Mouse (Mus musculus) midbrain, embryonic 12.5 days (tissue): ENCODE measurements around the gene 9130023H24Rik. TPM values are rescaled to one million over a fixed set of nuclear protein-coding genes. Genes with fewer than 3 reads are reported as not detected.

Experiments used
- ATAC-seq: fragments of 200-750 bp; cut with Nextera tagmentation; 2 replicates; pipeline ENCODE4 v1.8.0; 2017; ENCODE audit warnings: low read depth, moderate TSS enrichment, moderate library complexity; ENCODE audit not compliant: low FRiP score
- H3K27ac ChIP-seq: fragments of 300-500 bp; sonication (generic); replicated peaks from 2 replicates; pipeline ENCODE4 v1.5.1; 2016; ENCODE audit warnings: mild to moderate bottlenecking
- H3K27me3 ChIP-seq: fragments of 300-500 bp; sonication (generic); 2 replicates; pipeline ENCODE4 v1.6.1; 2016; ENCODE audit warnings: mild to moderate bottlenecking
- H3K36me3 ChIP-seq: fragments of 300-500 bp; sonication (generic); 2 replicates; pipeline ENCODE4 v1.6.1; 2016
- H3K4me1 ChIP-seq: fragments of 300-500 bp; sonication (generic); 2 replicates; pipeline ENCODE4 v1.6.1; 2016
- H3K4me2 ChIP-seq: fragments of 300-500 bp; sonication (generic); replicated peaks from 2 replicates; pipeline ENCODE4 v1.6.1; 2016; ENCODE audit warnings: mild to moderate bottlenecking, moderate library complexity
- H3K4me3 ChIP-seq: fragments of 300-500 bp; sonication (generic); 2 replicates; pipeline ENCODE4 v1.5.1; 2016; ENCODE audit warnings: mild to moderate bottlenecking
- H3K9ac ChIP-seq: fragments of 300-500 bp; sonication (generic); replicated peaks from 2 replicates; pipeline ENCODE4 v1.6.1; 2016; ENCODE audit warnings: mild to moderate bottlenecking, moderate library complexity
- H3K9me3 ChIP-seq: fragments of 300-500 bp; sonication (generic); 2 replicates; pipeline ENCODE4 v1.6.1; 2016; ENCODE audit warnings: mild to moderate bottlenecking
- WGBS: fragments of 180-500 bp; shearing (Covaris S2); methylation state at CpG from one replicate; pipeline ENCODE4 v1.1.7; 2016; 5-methylcytosine and 5-hydroxymethylcytosine counted together
- polyA plus RNA-seq: library from polyadenylated mRNA; unstranded; fragments of >200 nt; fragmentation: Nextera tagmentation; extraction: Ambion mirVana; gene quantifications from 2 replicates; pipeline ENCODE4 v1.2.1, GENCODE M21; 2016

The 9130023H24Rik gene
- polyA plus RNA-seq, 1 experiment from 2014 or later = 13.2 TPM

DNA sequence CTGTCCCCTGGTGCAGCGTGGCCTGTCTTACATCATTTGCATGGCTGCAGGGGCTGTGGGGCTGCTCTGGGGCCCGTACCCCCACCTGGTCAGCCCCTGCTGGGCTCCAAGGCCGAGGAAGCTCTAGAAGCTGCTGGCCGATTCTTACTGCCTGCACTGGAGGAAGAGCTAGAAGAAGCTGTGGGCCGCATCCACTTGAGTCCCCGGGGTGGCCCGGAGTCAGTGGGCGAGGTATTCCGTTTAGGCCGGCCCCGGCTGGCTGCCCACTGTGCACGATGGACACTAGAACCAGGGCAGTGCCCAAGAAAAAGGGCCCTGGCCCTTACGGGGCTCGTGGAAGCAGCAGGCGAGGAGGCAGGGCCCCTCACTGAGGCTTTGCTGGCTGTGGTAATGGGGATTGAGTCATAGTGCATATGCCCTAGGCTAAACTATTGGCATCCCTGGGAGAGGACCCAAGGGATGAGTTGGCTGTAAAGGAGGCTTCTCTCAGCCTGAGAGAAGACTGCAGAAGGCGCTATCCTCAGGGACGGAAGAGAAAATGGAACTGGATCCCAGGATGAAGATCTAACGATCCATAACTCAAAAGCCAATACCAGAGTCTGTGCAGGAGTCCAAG, 6.7 kb upstream of the 9130023H24Rik start:
- no peak overlapping the region for H3K9ac ChIP-seq
- 81% methylated on average over 18 of the region's 18 CpGs for WGBS
- H3K36me3 ChIP-seq = peaks cover 45% of the 10 kb centered on the region
- peaks cover 22% of the 10 kb centered on the region for H3K4me1 ChIP-seq
- H3K9me3 ChIP-seq = no peaks in the 10 kb centered on the region
- H3K27ac ChIP-seq = no peak overlapping the region
- ATAC-seq = no peak
- H3K27me3 ChIP-seq = peaks cover 15% of the 10 kb centered on the region
- no peak overlapping the region for H3K4me2 ChIP-seq
- no peak overlapping the region for H3K4me3 ChIP-seq

DNA sequence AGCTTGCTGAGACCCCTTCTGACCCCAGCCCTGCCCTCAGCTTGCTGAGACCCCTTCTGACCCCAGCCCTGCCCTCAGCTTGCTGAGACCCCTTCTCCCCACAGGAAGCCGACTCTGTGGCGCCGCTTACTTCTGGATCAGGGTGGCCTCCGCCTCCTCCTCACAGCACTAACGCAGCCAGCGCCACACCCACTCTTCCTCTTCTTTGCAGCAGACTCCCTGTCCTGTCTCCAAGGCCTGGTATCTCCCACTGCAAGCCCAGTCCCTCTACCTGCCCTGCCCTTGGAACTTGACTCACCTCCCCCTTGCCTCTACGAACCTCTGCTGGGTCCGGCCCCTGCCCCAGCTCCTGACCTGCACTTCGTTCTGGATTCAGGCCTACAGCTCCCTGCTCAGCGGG, 6.1 kb upstream of the 9130023H24Rik start:
- Histone ChIP-seq H3K27me3 (peaks cover 12% of the 10 kb centered on the region), H3K4me3 (no peak overlapping the region), H3K9me3 (no peaks in the 10 kb centered on the region), H3K4me2 (no peak overlapping the region), H3K9ac (no peak overlapping the region), H3K36me3 (peaks cover 45% of the 10 kb centered on the region), H3K4me1 (peaks cover 27% of the 10 kb centered on the region), H3K27ac (no peak overlapping the region)
- ATAC-seq = no peak
- WGBS = 49% methylated on average over 10 of the region's 10 CpGs

DNA sequence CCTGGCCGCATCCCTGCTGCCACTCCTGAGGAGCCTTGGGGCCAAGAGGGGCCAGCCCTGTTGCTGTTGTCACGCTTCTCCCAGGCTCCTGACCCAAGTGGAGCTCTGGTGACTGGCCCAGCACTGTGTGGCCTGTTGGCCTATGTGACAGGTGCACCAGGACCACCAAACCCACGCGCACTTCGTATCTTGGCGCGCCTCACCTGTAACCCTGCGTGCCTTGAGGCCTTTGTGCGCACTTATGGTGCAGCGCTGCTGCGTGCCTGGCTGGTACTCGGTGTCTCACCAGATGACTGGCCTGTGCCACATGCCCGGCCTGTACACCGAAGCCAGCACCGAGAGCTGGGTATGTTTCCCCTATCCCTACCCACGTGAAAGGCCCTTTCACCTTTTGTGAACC, 4.5 kb upstream of the 9130023H24Rik start:
- Histone ChIP-seq H3K36me3 (peaks cover 45% of the 10 kb centered on the region), H3K4me1 (peaks cover 28% of the 10 kb centered on the region), H3K27me3 (no peaks in the 10 kb centered on the region; the same call in none of the 2 replicates), H3K4me3 (no peak overlapping the region), H3K9ac (no peak overlapping the region), H3K9me3 (no peaks in the 10 kb centered on the region), H3K27ac (no peak overlapping the region), H3K4me2 (no peak overlapping the region)
- no peak for ATAC-seq
- WGBS = 93% methylated on average over 16 of the region's 16 CpGs

DNA sequence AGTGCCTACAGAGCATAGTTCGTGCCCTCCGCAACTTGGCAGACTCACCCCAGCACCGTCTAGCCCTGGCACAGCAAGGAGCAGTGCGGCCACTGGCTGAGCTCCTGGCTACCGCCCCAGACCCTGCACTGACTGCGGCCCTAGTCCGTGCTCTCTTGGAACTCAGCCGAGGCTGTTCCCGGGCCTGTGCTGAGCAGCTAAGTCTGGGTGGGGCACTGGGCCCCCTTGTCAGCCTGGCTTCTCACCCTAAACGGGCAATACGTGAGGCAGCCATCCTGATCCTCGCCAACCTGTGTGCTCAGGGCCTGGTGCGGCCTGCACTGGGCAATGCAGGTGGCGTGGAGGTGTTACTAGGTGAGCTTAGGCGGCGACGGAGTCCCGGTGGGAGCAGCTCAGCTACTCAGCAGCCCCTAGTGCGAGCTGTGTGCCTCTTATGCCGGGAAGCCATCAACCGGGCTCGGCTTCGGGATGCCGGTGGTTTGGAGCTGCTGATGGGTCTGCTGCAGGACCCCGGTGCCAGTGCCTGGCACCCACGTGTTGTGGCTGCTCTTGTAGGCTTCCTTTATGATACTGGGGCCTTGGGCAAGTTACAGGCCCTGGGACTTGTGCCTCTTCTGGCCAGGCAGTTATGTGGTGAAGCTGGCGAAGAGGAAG, 2.4 kb upstream of the 9130023H24Rik start:
- ATAC-seq = no peak
- WGBS = 92% methylated on average over 27 of the region's 27 CpGs
- H3K9ac ChIP-seq = no peak overlapping the region

DNA sequence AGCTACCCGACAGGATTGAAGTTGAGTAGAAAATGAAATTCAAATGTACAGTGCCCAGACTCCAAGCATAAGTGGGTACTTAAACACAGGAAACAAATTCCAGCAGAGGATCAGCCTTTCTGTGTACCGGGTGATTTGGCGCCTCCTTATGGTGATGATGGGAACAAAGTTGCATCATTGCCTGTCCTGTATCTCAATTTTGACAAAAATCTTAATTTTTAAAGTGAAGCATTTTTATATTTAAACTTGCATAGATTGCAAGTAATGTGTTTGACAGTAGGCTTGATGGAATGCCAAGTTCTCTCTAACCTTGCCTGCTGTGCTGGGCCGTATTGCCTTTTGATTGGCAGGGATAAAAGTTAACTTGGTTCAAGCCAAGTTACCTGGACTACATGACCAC, 1.2 kb upstream of the 9130023H24Rik start:
- ATAC-seq = no peak

More for the DNA sequence above, 2.4 kb upstream of the 9130023H24Rik start:
- Histone ChIP-seq H3K27ac (no peak overlapping the region), H3K4me2 (no peak overlapping the region), H3K36me3 (peaks cover 45% of the 10 kb centered on the region), H3K27me3 (no peaks in the 10 kb centered on the region), H3K4me3 (no peak overlapping the region), H3K9me3 (no peaks in the 10 kb centered on the region), H3K4me1 (peaks cover 21% of the 10 kb centered on the region)

DNA sequence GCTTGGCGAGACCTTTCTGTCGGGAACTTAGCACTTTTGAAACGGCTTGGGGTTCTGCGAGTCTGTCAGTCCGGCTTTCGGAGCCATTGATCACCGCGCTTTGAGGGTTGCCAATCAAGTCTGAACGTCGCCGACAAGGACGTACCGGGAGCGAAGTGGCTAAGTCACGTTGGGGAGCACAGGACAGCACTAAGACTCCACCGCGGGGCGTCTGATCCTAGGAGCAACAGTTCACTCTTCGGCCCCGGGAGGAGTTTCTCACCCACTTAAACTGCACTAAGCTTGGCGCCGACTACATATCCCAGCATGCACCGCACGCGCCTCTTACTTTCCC, 271 bp downstream of the 9130023H24Rik start:
- no peak; the same call in 1 of the 2 replicates for ATAC-seq
- under 1% methylated on average over 25 of the region's 25 CpGs for WGBS
- H3K4me1 ChIP-seq = peaks cover 21% of the 10 kb centered on the region
- H3K4me3 ChIP-seq = peak overlapping the region; percentile 61
- H3K9me3 ChIP-seq = no peaks in the 10 kb centered on the region
- H3K27me3 ChIP-seq = no peaks in the 10 kb centered on the region
- peak overlapping the region; percentile 90 for H3K27ac ChIP-seq
- H3K36me3 ChIP-seq = peaks cover 31% of the 10 kb centered on the region
- peak overlapping the region; percentile 58 for H3K9ac ChIP-seq
- peak overlapping the region; percentile 85 for H3K4me2 ChIP-seq

More for the DNA sequence above, 1.2 kb upstream of the 9130023H24Rik start:
- WGBS = 26% methylated on average over 4 of the region's 4 CpGs
- Histone ChIP-seq H3K4me1 (peaks cover 21% of the 10 kb centered on the region), H3K4me3 (peak overlapping the region; percentile 61), H3K9me3 (no peaks in the 10 kb centered on the region), H3K4me2 (peak overlapping the region; percentile 85), H3K9ac (0 out of 2 replicates have a peak overlapping the region, but pooled peaks have one; percentile 6), H3K36me3 (peaks cover 35% of the 10 kb centered on the region), H3K27ac (peak overlapping the region; percentile 90), H3K27me3 (no peaks in the 10 kb centered on the region)

DNA sequence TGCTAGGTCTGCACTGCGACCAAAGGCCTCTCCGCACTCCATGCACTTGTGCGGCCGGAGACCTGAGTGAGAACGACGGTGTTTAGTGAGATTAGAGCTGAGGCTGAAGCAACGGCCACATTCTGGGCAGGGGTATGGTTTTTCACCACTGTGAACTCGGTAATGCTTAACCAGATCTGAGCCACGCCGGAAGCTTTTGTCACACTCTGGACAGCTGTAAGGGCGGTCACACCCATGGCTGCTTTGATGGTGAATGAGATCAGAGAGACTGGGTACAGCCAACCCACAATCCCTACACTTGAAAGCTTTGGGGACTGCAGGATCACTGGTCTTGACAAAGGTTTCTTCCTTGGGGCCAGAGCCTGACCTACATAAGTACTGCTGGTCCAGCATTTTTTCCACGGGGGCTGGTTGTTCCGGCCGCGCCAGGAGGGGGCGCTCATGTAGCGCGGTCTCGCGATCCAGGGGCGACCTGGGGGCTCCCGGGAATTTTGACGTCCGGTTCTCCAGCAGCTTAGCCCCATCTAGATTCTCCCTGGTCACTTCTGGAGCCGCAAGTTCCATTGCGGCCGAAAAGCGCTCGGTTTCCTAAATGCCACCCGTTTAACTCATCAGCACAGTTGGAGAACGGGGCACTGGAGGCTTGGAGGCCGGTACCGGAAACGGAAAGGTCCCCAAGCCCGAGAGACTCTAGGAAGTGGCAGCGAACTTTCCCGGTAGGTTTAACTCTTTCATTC, 807 bp downstream of the 9130023H24Rik start, which contains the start of gene Armc5:
TSS of gene Armc5 (plus strand) at position 487 of the 737 bp plus-strand sequence.
- WGBS = 25% methylated on average over 37 of the region's 37 CpGs
- H3K36me3 ChIP-seq = peaks cover 26% of the 10 kb centered on the region
- peak within 1 kb of the TSS; percentile 61 for H3K4me3 ChIP-seq
- no peaks in the 10 kb centered on the region for H3K27me3 ChIP-seq
- no peaks in the 10 kb centered on the region for H3K9me3 ChIP-seq
- H3K4me2 ChIP-seq = peak within 1 kb of the TSS; percentile 85
- peak within 1 kb of the TSS; percentile 90 for H3K27ac ChIP-seq
- ATAC-seq = no peak; the same call in 1 of the 2 replicates
- H3K4me1 ChIP-seq = peaks cover 21% of the 10 kb centered on the region
- peak within 1 kb of the TSS; percentile 63 for H3K9ac ChIP-seq

DNA sequence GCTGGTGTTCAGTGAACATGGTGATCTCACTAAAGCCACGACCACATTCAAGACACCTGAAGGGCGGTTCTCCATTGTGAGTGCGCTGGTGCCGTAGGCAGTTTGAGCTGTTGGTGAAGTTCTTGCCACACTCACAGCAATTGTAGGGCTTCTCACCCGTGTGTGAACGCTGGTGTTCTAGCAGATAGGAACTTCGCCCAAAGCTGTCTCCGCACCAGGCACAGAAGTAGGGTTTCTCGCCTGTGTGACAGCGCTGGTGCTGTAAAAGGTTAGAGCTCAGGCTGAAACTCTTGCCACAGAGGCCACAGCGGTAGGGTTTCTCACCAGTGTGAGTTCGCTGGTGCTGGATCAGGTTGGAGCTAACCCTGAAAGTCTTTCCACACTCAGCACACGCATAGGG, 1.4 kb downstream of the 9130023H24Rik start:
- Histone ChIP-seq H3K4me3 (no peak overlapping the region), H3K4me2 (0 out of 2 replicates have a peak overlapping the region, but pooled peaks have one; percentile 85), H3K27ac (peak overlapping the region; percentile 90; the same call in 1 of the 2 replicates), H3K9me3 (no peaks in the 10 kb centered on the region), H3K9ac (no peak overlapping the region; the same call in 1 of the 2 replicates), H3K27me3 (no peaks in the 10 kb centered on the region), H3K36me3 (peaks cover 20% of the 10 kb centered on the region), H3K4me1 (peaks cover 21% of the 10 kb centered on the region)
- ATAC-seq = no peak
- 93% methylated on average over 13 of the region's 13 CpGs for WGBS

DNA sequence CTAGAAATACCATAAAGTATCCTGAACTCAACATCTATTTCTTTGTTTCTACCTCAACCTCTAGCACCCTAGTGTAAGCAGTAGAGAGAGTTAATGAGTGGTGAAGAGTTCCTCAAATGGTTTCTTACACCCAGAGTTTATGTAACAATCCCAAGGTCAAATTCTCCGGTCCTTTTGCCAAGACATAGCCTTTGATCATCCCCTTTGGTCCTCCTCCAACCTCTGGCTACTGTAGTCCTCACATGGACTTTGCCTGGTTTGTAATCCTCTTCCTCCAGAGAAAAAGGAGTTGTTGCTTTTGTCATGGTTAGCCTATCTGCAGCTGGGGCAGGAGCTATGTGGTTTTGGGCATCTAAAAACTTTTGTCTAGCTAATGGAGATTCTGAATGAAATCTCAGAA, 2.4 kb downstream of the 9130023H24Rik start:
- H3K4me3 ChIP-seq = no peak overlapping the region
- no peak overlapping the region for H3K4me2 ChIP-seq
- peaks cover 21% of the 10 kb centered on the region for H3K4me1 ChIP-seq
- no peak overlapping the region for H3K27ac ChIP-seq
- H3K36me3 ChIP-seq = peaks cover 11% of the 10 kb centered on the region
- H3K9me3 ChIP-seq = no peaks in the 10 kb centered on the region
- no peak for ATAC-seq
- no peaks in the 10 kb centered on the region for H3K27me3 ChIP-seq
- WGBS = 88% methylated on average over 1 of the region's 1 CpGs
- H3K9ac ChIP-seq = no peak overlapping the region

DNA sequence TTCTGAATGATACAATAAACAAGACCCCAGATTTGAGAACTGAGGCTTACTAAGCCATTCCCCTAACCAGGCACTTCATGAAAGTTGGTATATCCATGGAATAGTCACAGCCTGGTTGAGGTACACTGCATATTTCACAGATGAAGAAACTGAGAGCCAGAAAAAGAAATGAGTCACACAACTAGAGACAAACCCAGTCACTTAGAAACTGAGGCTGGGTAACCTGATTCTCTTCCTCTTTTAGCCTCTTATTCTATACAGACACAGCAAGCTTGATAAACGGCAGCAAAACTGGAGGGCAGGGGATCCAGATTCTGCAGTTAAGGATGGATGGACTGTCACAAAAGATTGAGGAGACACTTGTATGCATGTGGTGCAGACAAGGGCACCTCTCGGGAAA, 3.0 kb downstream of the 9130023H24Rik start:
- no peaks in the 10 kb centered on the region for H3K9me3 ChIP-seq
- H3K4me3 ChIP-seq = no peak overlapping the region
- no peak overlapping the region for H3K27ac ChIP-seq
- H3K36me3 ChIP-seq = peaks cover 4% of the 10 kb centered on the region; the same call in 1 of the 2 replicates
- H3K9ac ChIP-seq = no peak overlapping the region
- 87% methylated on average over 2 of the region's 2 CpGs for WGBS
- ATAC-seq = no peak
- no peak overlapping the region for H3K4me2 ChIP-seq
- H3K27me3 ChIP-seq = no peaks in the 10 kb centered on the region
- peaks cover 20% of the 10 kb centered on the region for H3K4me1 ChIP-seq

DNA sequence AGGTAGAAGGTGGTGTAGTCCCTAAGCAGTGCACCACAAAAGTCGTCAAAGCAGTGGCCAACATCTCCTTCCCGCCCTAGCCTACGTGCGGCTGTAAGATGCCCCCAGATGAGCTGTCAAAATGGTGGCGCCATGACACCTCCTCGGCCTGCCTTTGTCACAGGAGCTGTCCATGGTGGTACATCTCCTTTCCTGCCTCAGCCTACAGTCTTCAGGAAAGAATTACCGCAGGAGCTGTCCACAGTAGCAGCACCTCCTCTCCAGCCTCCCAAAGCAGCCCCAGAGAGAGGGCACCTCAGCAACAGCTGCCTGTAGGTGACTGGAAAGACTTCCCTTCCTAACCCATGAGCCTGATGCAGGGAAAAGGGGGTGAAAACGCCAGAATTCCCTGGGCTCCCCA, 6.1 kb downstream of the 9130023H24Rik start:
- H3K4me3 ChIP-seq = no peak overlapping the region
- peaks cover 4% of the 10 kb centered on the region for H3K4me1 ChIP-seq
- no peak overlapping the region for H3K4me2 ChIP-seq
- H3K27ac ChIP-seq = no peak overlapping the region
- no peaks in the 10 kb centered on the region for H3K27me3 ChIP-seq
- no peaks in the 10 kb centered on the region for H3K9me3 ChIP-seq
- 55% methylated on average over 8 of the region's 8 CpGs for WGBS
- H3K9ac ChIP-seq = no peak overlapping the region
- ATAC-seq = no peak
- H3K36me3 ChIP-seq = no peaks in the 10 kb centered on the region

DNA sequence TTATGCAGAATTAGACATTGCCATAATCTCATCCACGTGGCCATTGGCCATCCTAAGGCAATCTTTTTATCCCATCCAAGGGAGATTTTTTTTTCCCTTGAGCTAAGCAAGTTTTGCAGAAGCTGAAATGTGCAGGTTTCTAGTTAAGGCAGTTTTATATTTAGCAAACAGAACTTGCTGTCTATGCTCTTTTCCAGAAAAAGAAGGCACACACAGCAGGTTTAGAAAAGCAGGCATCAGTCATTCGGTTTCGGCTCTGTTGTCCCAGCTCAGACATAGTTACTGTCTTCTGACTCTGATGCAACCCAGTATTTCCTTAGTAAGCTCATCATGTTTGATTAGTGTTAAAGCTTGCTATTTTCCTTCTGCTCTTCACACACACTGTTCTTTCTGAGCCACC, 16.9 kb downstream of the 9130023H24Rik start:
- Histone ChIP-seq H3K9me3 (no peaks in the 10 kb centered on the region), H3K4me1 (no peaks in the 10 kb centered on the region), H3K4me2 (no peak overlapping the region), H3K36me3 (no peaks in the 10 kb centered on the region), H3K9ac (no peak overlapping the region), H3K27ac (no peak overlapping the region), H3K4me3 (no peak overlapping the region), H3K27me3 (no peaks in the 10 kb centered on the region)
- ATAC-seq = no peak
- 83% methylated on average over 3 of the region's 3 CpGs for WGBS
